Mouse (Mus musculus): ENCODE results near the gene Mab21l3. TPM values are rescaled to one million over a fixed set of nuclear protein-coding genes. Genes with fewer than 3 reads are reported as not detected.
"Not testable (repeated sequence)": the region's sequence is repeated elsewhere in the genome, so short reads cannot be mapped to it uniquely, and the experiment has no call there.

Mab21l3 gene
- total RNA-seq, 1 experiment from 2014 or later = 0.21 TPM

GRCm38 (mm10) chr3:101839327-101839726 is 9.4 kb downstream of the Mab21l3 start:
- no peak for DNase-seq

- no peak for DNase-seq
These were observed 11.8 kb downstream of the Mab21l3 start for GRCm38 (mm10) chr3:101836971-101837370.

GRCm38 (mm10) chr3:101836532-101836931 is 12.2 kb downstream of the Mab21l3 start:
- DNase-seq = no peak

- DNase-seq = peak; percentile 70
These were observed 12.7 kb downstream of the Mab21l3 start for GRCm38 (mm10) chr3:101836045-101836444.

GRCm38 (mm10) chr3:101831189-101831858 is 17.4 kb downstream of the Mab21l3 start:
- peak; percentile 62 for DNase-seq

GRCm38 (mm10) chr3:101829881-101830616 is 18.7 kb downstream of the Mab21l3 start:
- DNase-seq = no peak

- DNase-seq = no peak
These were observed 20.2 kb downstream of the Mab21l3 start for GRCm38 (mm10) chr3:101828595-101828994.

- DNase-seq = no peak
These were observed 21.5 kb downstream of the Mab21l3 start for GRCm38 (mm10) chr3:101827220-101827715.

- DNase-seq = no peak
These were observed 24.4 kb downstream of the Mab21l3 start for GRCm38 (mm10) chr3:101824338-101824737.

- DNase-seq = no peak
These were observed 26.7 kb downstream of the Mab21l3 start for GRCm38 (mm10) chr3:101822052-101822451.

GRCm38 (mm10) chr3:101820708-101821107 is 28.1 kb downstream of the Mab21l3 start:
- not testable (repeated sequence) for DNase-seq

GRCm38 (mm10) chr3:101816006-101816405 is 32.8 kb downstream of the Mab21l3 start:
- no peak for DNase-seq

GRCm38 (mm10) chr3:101814790-101815189 is 34.0 kb downstream of the Mab21l3 start:
- no peak for DNase-seq

- DNase-seq = peak; percentile 61
These were observed 36.3 kb downstream of the Mab21l3 start for GRCm38 (mm10) chr3:101812341-101812962.

GRCm38 (mm10) chr3:101811931-101812330 is 36.8 kb downstream of the Mab21l3 start:
- DNase-seq = no peak

- DNase-seq = no peak
These were observed 41.1 kb downstream of the Mab21l3 start for GRCm38 (mm10) chr3:101807646-101808045.

- no peak for DNase-seq
These were observed 41.8 kb downstream of the Mab21l3 start for GRCm38 (mm10) chr3:101806941-101807340.

- DNase-seq = peak; percentile 95
These were observed 42.6 kb downstream of the Mab21l3 start for GRCm38 (mm10) chr3:101806149-101806548.

GRCm38 (mm10) chr3:101805562-101806004 is 43.2 kb downstream of the Mab21l3 start:
- peak; percentile 30 for DNase-seq

- DNase-seq = no peak
These were observed 43.7 kb downstream of the Mab21l3 start for GRCm38 (mm10) chr3:101804971-101805561.

- no peak for DNase-seq
These were observed 44.4 kb downstream of the Mab21l3 start for GRCm38 (mm10) chr3:101804331-101804730.

GRCm38 (mm10) chr3:101803764-101804163 is 45.0 kb downstream of the Mab21l3 start:
- no peak for DNase-seq

GRCm38 (mm10) chr3:101802746-101803145 is 46.0 kb downstream of the Mab21l3 start:
- DNase-seq = no peak
